Mouse (Mus musculus) thymus, postnatal 14 days (tissue): ENCODE results near the gene Mmgt2.
"Not testable (repeated sequence)": the region's sequence is repeated elsewhere in the genome, so short reads cannot be mapped to it uniquely, and the experiment has no call there.

Experiments used
- DNase-seq: peaks from one replicate; pipeline ENCODE4 v3.0.0; 2021

Mmgt2 gene

GRCm38 (mm10) chr11:62646495-62646843 is 2.0 kb upstream of the Mmgt2 start:
- DNase-seq: no peak

DNA sequence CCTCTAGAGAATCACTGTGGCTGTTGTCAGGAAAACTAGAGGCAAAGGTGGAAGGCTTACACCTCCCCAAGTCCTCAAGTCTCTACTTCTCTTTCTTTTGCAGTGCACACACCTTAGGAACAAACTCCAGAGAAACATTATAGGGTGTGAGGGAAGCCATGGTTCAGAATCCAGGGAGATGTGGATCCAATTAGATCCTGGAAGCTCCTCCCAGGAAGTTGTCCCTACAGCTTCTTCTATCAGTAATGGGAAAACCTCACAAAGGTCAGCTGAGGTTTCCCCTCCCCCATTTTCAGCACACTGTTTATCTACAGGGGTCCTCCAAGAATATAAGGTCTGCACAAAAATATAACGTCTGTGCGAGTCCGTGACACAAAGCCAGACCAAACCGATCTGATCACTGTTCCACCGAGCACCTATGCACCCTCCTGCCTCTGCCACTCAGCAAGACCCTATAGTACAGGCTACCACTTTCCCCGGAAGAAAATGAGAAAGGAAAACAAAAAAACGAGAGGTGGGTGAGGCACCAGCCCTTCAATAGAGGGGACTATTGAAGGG is 1.4 kb upstream of the Mmgt2 start:
- DNase-seq: no peak

DNA sequence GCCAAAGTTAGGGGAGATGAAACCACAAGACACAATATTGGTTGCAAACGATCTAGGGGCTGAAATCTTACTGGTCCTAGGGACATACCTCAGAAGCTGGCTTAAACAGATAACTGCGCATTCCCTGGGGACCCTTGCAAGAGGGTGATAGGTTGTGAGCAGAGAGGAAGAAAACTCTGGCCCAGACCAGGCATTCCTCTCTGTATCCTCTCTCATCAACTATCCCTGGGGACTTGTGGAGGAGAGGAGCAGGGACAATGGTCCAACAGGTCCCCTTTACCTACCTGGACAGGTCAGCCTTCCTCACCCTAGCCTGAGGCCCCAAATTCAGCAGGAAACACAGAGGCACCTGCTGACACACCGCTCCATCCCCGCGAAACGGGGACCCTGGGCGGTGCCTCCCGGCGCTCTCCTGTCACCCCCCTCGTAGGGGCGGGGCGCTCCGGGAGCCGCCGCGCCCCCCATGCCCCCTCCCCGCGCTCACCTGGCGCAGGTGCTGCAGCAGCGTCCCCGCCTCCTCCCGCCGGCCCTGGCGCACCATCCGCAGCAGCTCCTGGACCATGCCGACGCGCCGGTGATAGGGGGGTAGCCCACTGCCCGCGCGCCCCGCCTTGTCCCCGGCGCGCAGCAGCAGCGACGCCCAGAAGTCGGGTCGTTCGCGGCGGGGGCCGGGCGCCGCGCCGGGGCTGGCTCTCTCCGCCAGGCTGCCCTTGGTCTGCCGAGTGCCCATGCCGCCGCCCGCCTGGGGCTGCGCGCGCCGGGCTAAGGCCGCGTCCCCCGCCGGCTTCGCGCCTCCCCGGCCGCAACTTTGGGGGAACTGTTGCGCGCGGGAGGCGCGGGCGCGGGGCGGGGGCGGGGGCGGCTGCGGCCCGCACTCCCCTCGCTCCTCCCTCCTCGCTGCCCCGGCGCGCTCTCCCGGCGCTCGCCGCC is 538 bp upstream of the Mmgt2 start, which contains the start of gene Lrrc75a:
Lrrc75a (minus strand) TSS at position 863 of the 930 bp plus-strand sequence.
- DNase-seq: peak; percentile 63

DNA sequence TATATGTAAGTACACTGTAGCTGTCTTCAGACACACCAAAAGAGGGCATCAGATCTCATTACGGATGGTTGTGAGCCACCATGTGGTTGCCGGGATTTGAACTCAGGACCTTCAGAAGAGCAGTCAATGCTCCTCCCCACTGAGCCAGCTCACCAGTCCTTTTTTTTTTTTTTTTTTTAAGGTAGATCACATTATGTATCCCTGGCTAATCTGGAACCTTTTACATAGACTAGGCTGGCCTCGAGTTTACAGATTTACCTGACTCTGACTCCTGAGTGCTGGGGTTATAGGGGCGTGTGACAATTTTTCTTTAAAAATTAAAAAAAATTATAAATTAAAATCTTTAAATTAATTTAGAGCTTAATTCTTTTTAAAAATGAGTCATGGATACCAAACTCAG is 1.3 kb downstream of the Mmgt2 start:
- not testable (repeated sequence) for DNase-seq

- DNase-seq: no peak
Measured at GRCm38 (mm10) chr11:62651563-62651962, 3.1 kb downstream of the Mmgt2 start.

DNA sequence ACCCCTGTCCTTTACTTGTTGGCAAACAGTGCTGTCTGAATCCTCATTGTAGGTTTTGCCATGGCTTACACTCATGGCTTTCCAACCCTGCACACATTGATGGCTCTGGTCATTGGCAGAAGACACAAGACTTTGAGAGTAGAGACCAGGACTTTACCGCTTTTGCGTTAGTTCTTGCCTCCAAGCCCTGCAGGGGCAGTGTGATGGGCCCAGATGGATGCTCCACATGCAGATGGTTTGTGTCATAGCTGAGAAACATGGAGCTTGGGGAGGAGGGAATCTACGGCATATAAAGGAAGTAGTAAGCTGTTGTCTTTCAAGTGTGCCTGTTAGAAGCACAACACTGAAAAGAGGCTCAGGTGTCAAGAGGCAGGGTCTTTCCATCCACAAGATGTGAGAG is 3.6 kb downstream of the Mmgt2 start:
- no peak for DNase-seq

GRCm38 (mm10) chr11:62660885-62661284 is 12.4 kb downstream of the Mmgt2 start:
- DNase-seq: no peak

GRCm38 (mm10) chr11:62664250-62664649 is 15.8 kb downstream of the Mmgt2 start:
- DNase-seq: no peak

DNA sequence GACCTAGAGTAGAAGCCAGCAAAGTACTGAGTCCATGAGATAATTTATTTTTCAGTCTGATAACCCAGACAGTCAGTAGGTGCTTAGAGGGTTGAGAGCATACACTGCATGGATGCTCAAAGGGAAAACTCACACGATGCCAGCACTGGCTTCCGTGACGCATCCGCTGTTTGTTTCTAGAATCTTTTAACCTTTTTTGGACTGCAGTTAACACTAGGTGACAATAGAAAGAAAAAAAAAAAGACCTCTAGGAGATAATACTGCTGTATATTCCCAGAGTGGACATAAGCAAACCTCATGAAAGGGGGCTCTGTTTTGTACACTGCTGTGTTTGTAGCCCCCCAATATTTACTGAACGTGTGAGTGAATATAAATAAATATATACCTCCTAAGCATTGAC is 20.5 kb downstream of the Mmgt2 start:
- DNase-seq: no peak

DNA sequence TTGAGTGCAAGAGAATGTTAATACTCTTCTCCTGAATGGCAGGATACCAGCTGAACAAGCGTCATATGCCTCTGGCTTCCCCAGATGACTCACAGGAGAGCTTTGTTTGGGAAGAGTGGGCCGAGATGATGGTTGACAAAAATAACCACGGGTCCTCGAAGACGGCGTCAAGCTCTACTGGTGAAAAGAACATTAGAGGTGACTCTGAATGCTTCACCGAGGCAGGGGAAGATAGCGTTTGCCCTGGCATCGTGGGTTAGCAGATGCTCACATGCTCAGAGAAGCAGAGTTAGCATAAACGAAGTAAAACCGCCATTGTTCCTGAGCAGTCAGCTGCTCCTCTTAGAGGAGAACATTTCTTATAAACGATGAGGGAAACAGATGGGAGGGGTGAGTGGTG is 21.0 kb downstream of the Mmgt2 start:
- DNase-seq: no peak

GRCm38 (mm10) chr11:62670006-62670405 is 21.5 kb downstream of the Mmgt2 start:
- no peak for DNase-seq

GRCm38 (mm10) chr11:62675480-62676289 is 27.2 kb downstream of the Mmgt2 start:
- DNase-seq: peak; percentile 70

GRCm38 (mm10) chr11:62676290-62676596 is 27.8 kb downstream of the Mmgt2 start:
- no peak for DNase-seq

DNA sequence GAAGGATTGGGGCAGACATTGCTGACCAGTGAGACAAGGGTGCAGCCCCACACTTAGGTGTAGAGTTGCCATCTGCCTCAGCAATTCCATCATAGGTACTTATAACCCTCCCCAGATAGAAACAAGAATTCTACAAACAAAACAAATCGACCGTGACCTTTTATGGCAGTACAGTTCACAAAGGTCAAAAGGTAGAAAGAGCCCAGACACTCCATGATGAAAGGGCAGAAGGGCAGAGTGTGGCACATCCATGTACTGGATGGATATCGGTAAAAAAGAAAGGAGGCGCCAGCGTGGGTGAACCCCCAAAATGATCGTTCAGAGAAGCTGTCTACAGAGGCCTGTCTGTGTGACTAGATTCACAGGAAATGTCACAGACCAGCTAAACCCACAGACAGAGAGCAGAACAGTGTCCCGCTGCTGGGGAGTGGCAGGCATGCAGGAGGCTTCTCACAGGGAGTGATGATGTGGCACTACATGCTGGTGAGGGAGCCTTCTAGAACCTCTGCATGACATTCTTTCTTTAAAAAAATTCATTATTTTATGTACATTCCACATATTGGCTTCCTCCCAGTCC is 30.4 kb downstream of the Mmgt2 start:
- peak; percentile 11 for DNase-seq

GRCm38 (mm10) chr11:62679954-62680353 is 31.5 kb downstream of the Mmgt2 start:
- no peak for DNase-seq

- DNase-seq: no peak
Measured at GRCm38 (mm10) chr11:62691592-62691991, 43.1 kb downstream of the Mmgt2 start.

DNA sequence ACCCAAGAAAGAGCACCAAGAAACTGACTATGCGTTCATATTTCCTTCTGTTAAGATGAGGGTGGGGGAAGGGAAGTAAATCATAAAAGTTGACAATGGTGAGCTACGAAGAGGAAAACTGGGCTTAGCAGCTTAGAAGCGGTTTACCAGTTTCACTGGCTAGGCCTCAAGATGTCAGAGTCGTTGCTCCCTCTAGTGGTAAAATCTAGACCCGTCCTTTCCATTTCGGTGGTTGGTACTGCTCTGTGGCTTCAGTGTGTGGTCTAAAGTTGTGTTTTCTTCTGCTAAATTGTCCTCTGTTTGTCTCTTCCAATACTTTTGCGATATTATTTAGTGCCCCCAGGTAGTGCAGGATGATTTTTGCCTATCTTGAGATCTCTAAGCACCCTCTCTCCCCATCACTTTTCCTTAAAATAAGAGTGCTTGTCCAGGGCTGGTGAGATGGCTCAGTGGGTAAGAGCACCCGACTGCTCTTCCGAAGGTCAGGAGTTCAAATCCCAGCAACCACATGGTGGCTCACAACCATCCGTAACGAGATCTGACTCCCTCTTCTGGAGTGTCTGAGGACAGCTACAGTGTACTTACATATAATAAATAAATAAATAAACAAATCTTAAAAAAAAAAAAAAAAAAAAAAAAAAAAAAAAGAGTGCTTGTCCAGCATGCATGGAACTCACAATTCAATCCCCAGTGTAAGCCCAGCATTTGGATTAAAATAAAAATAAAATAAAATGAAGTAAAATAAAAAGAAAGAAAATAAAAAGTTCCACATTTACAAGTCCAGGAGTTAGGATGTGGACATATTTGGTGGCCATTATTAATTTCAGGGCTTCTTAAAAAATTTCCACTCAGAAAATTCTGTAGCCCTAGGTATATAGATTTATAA is 45.1 kb downstream of the Mmgt2 start:
- DNase-seq: peak; percentile 46

DNA sequence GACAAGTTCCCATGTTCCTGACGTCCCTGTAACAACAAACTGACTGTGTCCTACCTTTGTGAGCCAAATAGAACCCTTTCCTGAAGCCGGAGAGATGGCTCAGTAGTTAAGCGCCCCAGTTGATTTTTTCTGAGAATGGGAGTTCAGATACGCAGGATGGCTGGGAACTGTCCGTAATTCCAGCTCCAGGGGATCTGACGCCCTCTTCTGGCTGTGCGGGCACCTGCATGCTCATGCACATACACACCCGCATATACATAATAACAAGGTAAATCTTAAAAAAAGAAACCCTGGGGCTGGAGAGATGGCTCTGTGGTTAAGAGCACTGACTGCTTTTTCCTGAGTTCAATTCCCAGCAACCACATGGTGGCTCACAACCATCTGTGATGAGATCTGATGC is 46.7 kb downstream of the Mmgt2 start:
- no peak for DNase-seq

DNA sequence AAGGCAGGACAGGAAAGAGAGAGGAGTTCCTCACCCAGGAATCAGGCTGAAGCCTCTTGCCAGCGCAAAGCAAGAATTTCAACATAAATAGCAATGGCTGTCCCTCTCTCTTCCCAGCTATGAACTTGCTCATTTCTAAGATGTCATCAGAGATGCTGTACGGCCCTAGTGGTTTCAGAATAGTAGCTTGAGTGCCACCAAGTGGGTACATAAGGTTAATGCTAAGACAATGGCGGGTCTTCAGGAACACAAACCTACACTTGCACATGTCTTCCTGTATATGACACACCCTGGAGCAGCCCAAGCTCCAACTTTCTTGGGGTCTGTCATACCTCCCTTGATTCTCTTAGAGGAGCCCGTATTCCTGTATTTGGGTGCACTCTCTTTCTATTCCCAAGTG is 51.3 kb downstream of the Mmgt2 start:
- DNase-seq: peak; percentile 23

DNA sequence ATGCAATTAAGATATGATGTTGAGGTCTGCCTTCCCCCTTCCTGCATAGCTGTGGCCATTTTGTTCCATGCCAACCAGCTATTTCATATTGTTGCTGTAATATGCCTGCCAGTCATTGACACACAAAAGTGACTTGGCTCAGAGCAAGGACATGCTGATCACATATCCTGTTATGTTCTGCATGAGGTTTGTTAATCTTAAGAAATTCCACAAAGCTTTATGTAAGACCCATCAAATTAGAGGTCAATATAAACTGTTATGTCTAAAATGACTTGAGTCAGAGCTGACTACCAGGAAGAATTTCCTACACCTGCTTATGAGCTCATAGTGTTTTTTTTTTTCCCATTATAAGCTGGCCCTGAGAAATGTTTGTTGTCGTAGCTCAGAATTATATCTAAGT is 52.8 kb downstream of the Mmgt2 start:
- no peak for DNase-seq

- DNase-seq: no peak
Measured at GRCm38 (mm10) chr11:62706141-62706540, 57.7 kb downstream of the Mmgt2 start.

GRCm38 (mm10) chr11:62708252-62708651 is 59.8 kb downstream of the Mmgt2 start:
- no peak for DNase-seq
